Mouse (Mus musculus) central nervous system, embryonic 14 days (tissue): ENCODE data around the gene Cep290. TPM values are rescaled to one million over a fixed set of nuclear protein-coding genes. Genes with fewer than 3 reads are reported as not detected.

ENCODE experiments used
- polyA plus RNA-seq: library from polyadenylated mRNA; depleted of rRNA; stranded (reverse); fragments of >200 nt; gene quantifications from 2 replicates; pipeline ENCODE4 v1.2.3, GENCODE M21; 2012; rRNA removed

Gene Cep290
- 5.3 and 5.5 TPM in 2 replicates for polyA plus RNA-seq

DNA sequence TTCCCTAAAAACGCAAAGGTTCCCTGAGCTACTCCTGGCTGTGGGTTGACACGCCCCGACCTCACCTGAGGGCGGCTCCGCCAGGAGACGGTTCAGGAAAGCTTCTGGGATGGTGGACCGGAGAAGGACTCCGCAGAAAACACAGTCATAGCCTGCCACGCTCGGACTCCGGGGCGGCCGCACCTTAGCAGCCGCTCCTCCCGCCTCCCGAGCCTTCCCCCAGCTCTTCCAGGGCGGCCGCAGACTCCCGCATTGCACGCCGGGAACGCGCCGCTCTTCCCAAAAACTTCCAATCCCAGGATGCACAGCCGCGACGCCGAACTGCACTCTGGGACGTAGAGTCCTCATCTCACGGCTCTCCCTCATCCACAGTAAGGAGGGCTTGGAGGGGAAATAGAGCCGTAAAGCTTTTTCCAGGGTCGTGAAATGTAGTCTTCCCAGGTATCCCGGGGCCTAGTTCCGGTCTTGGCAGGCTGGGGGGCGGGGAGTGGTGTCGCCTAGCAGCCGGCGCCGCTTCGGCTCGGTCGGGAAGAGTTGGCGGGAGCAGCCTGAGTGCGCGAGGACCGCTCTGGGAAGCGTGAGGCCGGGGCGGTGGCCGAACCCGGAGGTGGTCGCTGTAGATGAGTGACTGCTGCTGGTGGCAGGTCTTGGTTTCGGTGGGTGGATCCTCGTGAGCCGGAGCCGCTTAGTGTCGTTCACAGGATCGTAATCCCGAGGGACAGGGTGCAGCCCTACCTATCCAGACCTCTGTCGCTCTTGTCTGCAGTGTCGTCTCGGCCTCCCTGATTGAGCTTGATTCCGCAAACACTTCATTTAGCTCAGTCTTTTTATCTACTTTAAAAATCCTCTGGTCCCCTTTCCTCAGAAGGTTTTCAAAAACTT lies at the start of gene Cep290, which contains the start of gene Tmtc3:
Gene Cep290, plus strand, starts transcription at position 462 of the 882 bp plus-strand sequence.
Gene Tmtc3, minus strand, starts transcription at position 254 of the 882 bp plus-strand sequence.

DNA sequence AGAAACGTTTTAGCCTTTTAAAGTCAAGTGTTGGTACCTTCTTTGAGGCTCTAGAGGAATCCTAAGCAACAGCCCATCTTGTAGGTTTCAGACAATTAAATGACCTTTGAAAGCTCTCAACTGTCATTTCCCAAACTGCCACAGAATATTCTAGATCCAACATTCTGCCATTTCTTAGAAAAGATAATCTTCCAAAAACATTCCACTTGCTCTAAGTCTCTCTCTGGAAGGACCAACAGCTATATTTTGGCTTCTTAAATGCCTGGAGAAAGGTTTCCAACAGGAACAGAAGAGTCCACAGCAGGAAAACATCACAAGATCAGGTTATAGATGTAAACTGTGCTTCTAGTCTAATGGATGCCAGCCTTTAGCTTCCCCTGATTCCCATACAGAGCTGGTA lies 103.0 kb downstream of the Cep290 start, which contains the start of the genes 4930430F08Rik and 1700017N19Rik:
Gene 4930430F08Rik, minus strand, starts transcription at position 101 of the 400 bp plus-strand sequence.
Gene 1700017N19Rik, plus strand, starts transcription at position 162 of the 400 bp plus-strand sequence.

Other genes starting within 250 kb of the Cep290 start
- not detected in 2 replicates for gene Gm4301, start 151.9 kb upstream of the Cep290 start, polyA plus RNA-seq
- not detected in 2 replicates for gene Gm4302, start 146.7 kb upstream of the Cep290 start, polyA plus RNA-seq
- not detected in 2 replicates for gene Gm4303, start 141.6 kb upstream of the Cep290 start, polyA plus RNA-seq
- not detected in 2 replicates for gene Gm4305, start 136.5 kb upstream of the Cep290 start, polyA plus RNA-seq
- gene Gm4307, start 126.2 kb upstream of the Cep290 start, polyA plus RNA-seq: not detected in 2 replicates
- not detected in 2 replicates for gene Gm4312, start 105.0 kb upstream of the Cep290 start, polyA plus RNA-seq
- gene Tmtc3, start 208 bp upstream of the Cep290 start, polyA plus RNA-seq: 8.6 and 9.7 TPM in 2 replicates
- gene 4930430F08Rik, start 102.9 kb downstream of the Cep290 start, polyA plus RNA-seq: 17.8 and 24.5 TPM in 2 replicates
- 0.06 and 0.09 TPM in 2 replicates for gene 1700017N19Rik, start 102.9 kb downstream of the Cep290 start, polyA plus RNA-seq